Mouse (Mus musculus) thymus, adult 2 months (tissue): ENCODE data around the gene Atxn2l.

Experiments used
- CTCF ChIP-seq: fragments of 200-500 bp; IDR thresholded peaks from 2 replicates; pipeline ENCODE4 v1.5.1; 2012; ENCODE audit warnings: mild to moderate bottlenecking, control low read depth, low read length, moderate library complexity, borderline replicate concordance; ENCODE audit not compliant: control insufficient read depth, poor library complexity, insufficient read depth; ENCODE audit errors: extremely low read depth
- POLR2A ChIP-seq: fragments of 200-500 bp; IDR thresholded peaks from 2 replicates; pipeline ENCODE4 v1.6.1; 2012; ENCODE audit warnings: mild to moderate bottlenecking, low read length, control low read depth, moderate library complexity; ENCODE audit not compliant: control insufficient read depth, poor library complexity, insufficient read depth; ENCODE audit errors: extremely low read depth

- TF ChIP-seq POLR2A (no peak), CTCF (no peak)
Measured at GRCm38 (mm10) chr7:126496475-126496874, 6.8 kb downstream of the Atxn2l start.
